Mouse (Mus musculus): ENCODE measurements around the gene Alpk1. TPM values are rescaled to one million over a fixed set of nuclear protein-coding genes. Genes with fewer than 3 reads are reported as not detected.
A peak's percentile ranks its signal among the peaks of the same experiment; 100 is the strongest.

Alpk1 gene
- polyA plus RNA-seq, 1 experiment from 2014 or later, result 0.99 TPM

GRCm38 (mm10) chr3:127757886-127758301 is 22.4 kb downstream of the Alpk1 start:
- ATAC-seq, result no peak
- Histone ChIP-seq H3K27ac (ENCODE audit: low read length) (no peak overlapping the region), H3K27me3 (replicated peaks; ENCODE audit: control insufficient read depth, insufficient read depth, low read length) (peaks cover 6% of the 10 kb centered on the region; the same call in 1 of the 2 replicates), H3K9me3 (ENCODE audit: control insufficient read depth, low read length) (no peaks in the 10 kb centered on the region), H3K4me3 (replicated peaks; ENCODE audit: low read length) (no peak overlapping the region), H3K4me1 (replicated peaks; ENCODE audit: control insufficient read depth, insufficient read depth, low read length) (0 out of 2 replicates have a peak, but pooled peaks cover 4% of the 10 kb centered on the region), H3K9ac (replicated peaks; ENCODE audit: low read depth, low read length) (no peak overlapping the region), H3K4me2 (ENCODE audit: low read length) (no peak overlapping the region), H3K36me3 (ENCODE audit: control insufficient read depth, insufficient read depth) (no peaks in the 10 kb centered on the region)

- no peak overlapping the region for H3K27ac ChIP-seq (ENCODE audit: low read length)
- WGBS, result 84% methylated on average over 6 of the region's 6 CpGs
Measured at GRCm38 (mm10) chr3:127756458-127756857, 23.9 kb downstream of the Alpk1 start.

GRCm38 (mm10) chr3:127749981-127750562 is 30.3 kb downstream of the Alpk1 start:
- H3K4me3 ChIP-seq (replicated peaks; ENCODE audit: low read length), result peak overlapping the region; percentile 25
- H3K36me3 ChIP-seq (ENCODE audit: control insufficient read depth, insufficient read depth), result no peaks in the 10 kb centered on the region
- 4% methylated on average over 12 of the region's 12 CpGs for WGBS
- H3K4me1 ChIP-seq (replicated peaks; ENCODE audit: control insufficient read depth, insufficient read depth, low read length), result peaks cover 30% of the 10 kb centered on the region
- peak overlapping the region; percentile 43 for H3K4me2 ChIP-seq (ENCODE audit: low read length)
- H3K9ac ChIP-seq (replicated peaks; ENCODE audit: low read depth, low read length), result 0 out of 2 replicates have a peak overlapping the region, but pooled peaks have one; percentile 42
- H3K9me3 ChIP-seq (ENCODE audit: control insufficient read depth, low read length), result peaks cover 2% of the 10 kb centered on the region; the same call in 1 of the 2 replicates
- peak; percentile 53 for ATAC-seq
- peaks cover 2% of the 10 kb centered on the region; the same call in 1 of the 2 replicates for H3K27me3 ChIP-seq (replicated peaks; ENCODE audit: control insufficient read depth, insufficient read depth, low read length)
- H3K27ac ChIP-seq (ENCODE audit: low read length), result peak overlapping the region; percentile 73; the same call in 1 of the 2 replicates

More at GRCm38 (mm10) chr3:127756458-127756857, 23.9 kb downstream of the Alpk1 start:
- H3K36me3 ChIP-seq (ENCODE audit: control insufficient read depth, insufficient read depth), result no peaks in the 10 kb centered on the region
- no peak overlapping the region for H3K4me3 ChIP-seq (replicated peaks; ENCODE audit: low read length)
- no peak for ATAC-seq
- 0 out of 2 replicates have a peak, but pooled peaks cover 4% of the 10 kb centered on the region for H3K4me1 ChIP-seq (replicated peaks; ENCODE audit: control insufficient read depth, insufficient read depth, low read length)
- peaks cover 3% of the 10 kb centered on the region; the same call in 1 of the 2 replicates for H3K27me3 ChIP-seq (replicated peaks; ENCODE audit: control insufficient read depth, insufficient read depth, low read length)
- no peaks in the 10 kb centered on the region for H3K9me3 ChIP-seq (ENCODE audit: control insufficient read depth, low read length)
- H3K4me2 ChIP-seq (ENCODE audit: low read length), result no peak overlapping the region
- no peak overlapping the region for H3K9ac ChIP-seq (replicated peaks; ENCODE audit: low read depth, low read length)

- WGBS, result 2% methylated on average over 9 of the region's 9 CpGs
- peaks cover 30% of the 10 kb centered on the region for H3K4me1 ChIP-seq (replicated peaks; ENCODE audit: control insufficient read depth, insufficient read depth, low read length)
Measured at GRCm38 (mm10) chr3:127749266-127749665, 31.1 kb downstream of the Alpk1 start.

GRCm38 (mm10) chr3:127748644-127749043 is 31.7 kb downstream of the Alpk1 start:
- H3K27me3 ChIP-seq (replicated peaks; ENCODE audit: control insufficient read depth, insufficient read depth, low read length), result peaks cover 2% of the 10 kb centered on the region; the same call in 1 of the 2 replicates

More at GRCm38 (mm10) chr3:127749266-127749665, 31.1 kb downstream of the Alpk1 start:
- peak; percentile 79 for ATAC-seq
- Histone ChIP-seq H3K9me3 (ENCODE audit: control insufficient read depth, low read length) (peaks cover 2% of the 10 kb centered on the region; the same call in 1 of the 2 replicates), H3K4me2 (ENCODE audit: low read length) (peak overlapping the region; percentile 63), H3K9ac (replicated peaks; ENCODE audit: low read depth, low read length) (peak overlapping the region; percentile 34), H3K4me3 (replicated peaks; ENCODE audit: low read length) (peak overlapping the region; percentile 28), H3K27ac (ENCODE audit: low read length) (peak overlapping the region; percentile 70), H3K27me3 (replicated peaks; ENCODE audit: control insufficient read depth, insufficient read depth, low read length) (peaks cover 2% of the 10 kb centered on the region; the same call in 1 of the 2 replicates), H3K36me3 (ENCODE audit: control insufficient read depth, insufficient read depth) (no peaks in the 10 kb centered on the region)

GRCm38 (mm10) chr3:127745911-127746640 is 34.3 kb downstream of the Alpk1 start:
- no peaks in the 10 kb centered on the region for H3K36me3 ChIP-seq (ENCODE audit: control insufficient read depth, insufficient read depth)
- peak overlapping the region; percentile 67 for H3K27ac ChIP-seq (ENCODE audit: low read length)
- H3K4me3 ChIP-seq (replicated peaks; ENCODE audit: low read length), result no peak overlapping the region
- peak; percentile 27 for ATAC-seq
- 0 out of 2 replicates have a peak, but pooled peaks cover 2% of the 10 kb centered on the region for H3K27me3 ChIP-seq (replicated peaks; ENCODE audit: control insufficient read depth, insufficient read depth, low read length)
- 9% methylated on average over 16 of the region's 16 CpGs for WGBS
- no peak overlapping the region for H3K9ac ChIP-seq (replicated peaks; ENCODE audit: low read depth, low read length)
- peaks cover 30% of the 10 kb centered on the region for H3K4me1 ChIP-seq (replicated peaks; ENCODE audit: control insufficient read depth, insufficient read depth, low read length)
- no peak overlapping the region for H3K4me2 ChIP-seq (ENCODE audit: low read length)
- peaks cover 2% of the 10 kb centered on the region; the same call in 1 of the 2 replicates for H3K9me3 ChIP-seq (ENCODE audit: control insufficient read depth, low read length)

More at GRCm38 (mm10) chr3:127748644-127749043, 31.7 kb downstream of the Alpk1 start:
- ATAC-seq, result no peak
- Histone ChIP-seq H3K4me1 (replicated peaks; ENCODE audit: control insufficient read depth, insufficient read depth, low read length) (peaks cover 30% of the 10 kb centered on the region), H3K27ac (ENCODE audit: low read length) (peak overlapping the region; percentile 70), H3K36me3 (ENCODE audit: control insufficient read depth, insufficient read depth) (no peaks in the 10 kb centered on the region), H3K9ac (replicated peaks; ENCODE audit: low read depth, low read length) (no peak overlapping the region; the same call in 1 of the 2 replicates), H3K4me3 (replicated peaks; ENCODE audit: low read length) (no peak overlapping the region), H3K9me3 (ENCODE audit: control insufficient read depth, low read length) (peaks cover 2% of the 10 kb centered on the region; the same call in 1 of the 2 replicates), H3K4me2 (ENCODE audit: low read length) (peak overlapping the region; percentile 63; the same call in 1 of the 2 replicates)
- 22% methylated on average over 4 of the region's 4 CpGs for WGBS

- Histone ChIP-seq H3K27ac (ENCODE audit: low read length) (peak overlapping the region; percentile 67), H3K4me2 (ENCODE audit: low read length) (no peak overlapping the region), H3K4me1 (replicated peaks; ENCODE audit: control insufficient read depth, insufficient read depth, low read length) (peaks cover 30% of the 10 kb centered on the region), H3K36me3 (ENCODE audit: control insufficient read depth, insufficient read depth) (no peaks in the 10 kb centered on the region), H3K27me3 (replicated peaks; ENCODE audit: control insufficient read depth, insufficient read depth, low read length) (0 out of 2 replicates have a peak, but pooled peaks cover 2% of the 10 kb centered on the region), H3K9ac (replicated peaks; ENCODE audit: low read depth, low read length) (no peak overlapping the region), H3K9me3 (ENCODE audit: control insufficient read depth, low read length) (peaks cover 2% of the 10 kb centered on the region; the same call in 1 of the 2 replicates), H3K4me3 (replicated peaks; ENCODE audit: low read length) (no peak overlapping the region)
- no peak for ATAC-seq
- WGBS, result 20% methylated on average over 6 of the region's 6 CpGs
Measured at GRCm38 (mm10) chr3:127745504-127745903, 34.8 kb downstream of the Alpk1 start.

GRCm38 (mm10) chr3:127743614-127744365 is 36.5 kb downstream of the Alpk1 start:
- H3K27me3 ChIP-seq (replicated peaks; ENCODE audit: control insufficient read depth, insufficient read depth, low read length), result 0 out of 2 replicates have a peak, but pooled peaks cover 2% of the 10 kb centered on the region
- H3K9me3 ChIP-seq (ENCODE audit: control insufficient read depth, low read length), result peaks cover 2% of the 10 kb centered on the region; the same call in 1 of the 2 replicates

More at GRCm38 (mm10) chr3:127743614-127744365, 36.5 kb downstream of the Alpk1 start:
- H3K4me2 ChIP-seq (ENCODE audit: low read length), result no peak overlapping the region
- H3K4me3 ChIP-seq (replicated peaks; ENCODE audit: low read length), result no peak overlapping the region
- no peaks in the 10 kb centered on the region for H3K36me3 ChIP-seq (ENCODE audit: control insufficient read depth, insufficient read depth)
- H3K9ac ChIP-seq (replicated peaks; ENCODE audit: low read depth, low read length), result no peak overlapping the region
- H3K4me1 ChIP-seq (replicated peaks; ENCODE audit: control insufficient read depth, insufficient read depth, low read length), result peaks cover 18% of the 10 kb centered on the region
- H3K27ac ChIP-seq (ENCODE audit: low read length), result no peak overlapping the region
- WGBS, result 62% methylated on average over 14 of the region's 14 CpGs
- ATAC-seq, result no peak

All from forebrain, embryonic 16.5 days (tissue).